Mouse (Mus musculus): Measurements from ENCODE around the gene Ephb6.

Ephb6 gene

DNA sequence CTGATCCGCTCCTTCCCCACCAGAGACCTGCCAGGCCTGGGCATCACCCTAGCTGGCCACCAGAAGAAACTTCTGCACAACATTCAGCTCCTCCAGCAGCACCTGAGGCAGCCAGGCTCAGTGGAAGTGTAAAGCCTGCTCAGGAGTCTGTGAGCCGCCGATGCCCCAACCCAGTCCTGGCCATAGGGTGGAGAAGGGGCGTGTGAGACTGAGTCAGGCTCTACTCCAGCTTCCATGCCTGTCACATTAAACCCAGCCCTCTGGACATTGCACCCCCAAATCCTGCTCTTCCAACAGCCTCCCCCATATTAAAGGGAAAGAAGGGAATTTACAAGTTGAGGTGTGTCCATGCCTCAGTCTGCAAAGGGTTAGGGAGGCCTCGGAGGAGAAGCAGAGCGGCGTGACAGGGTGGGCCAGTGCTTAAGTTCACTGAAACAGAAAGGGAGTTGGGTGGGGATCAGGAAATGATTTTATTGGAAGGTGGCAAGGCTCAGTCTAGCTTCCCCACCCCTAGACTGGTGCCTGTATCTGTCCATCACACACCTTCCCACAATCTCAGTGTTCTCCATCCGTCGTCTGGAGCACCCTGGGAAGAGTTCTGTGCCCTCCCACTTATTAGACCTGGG, 15.0 kb downstream of the Ephb6 start:
- in situ Hi-C loops (cut with MboI, MseI), result loop anchor here (25.0 kb wide), 1 partner anchor 967 kb away; the partner anchor contains the start of gene Tcaf3 (in 2 of the 2)

DNA sequence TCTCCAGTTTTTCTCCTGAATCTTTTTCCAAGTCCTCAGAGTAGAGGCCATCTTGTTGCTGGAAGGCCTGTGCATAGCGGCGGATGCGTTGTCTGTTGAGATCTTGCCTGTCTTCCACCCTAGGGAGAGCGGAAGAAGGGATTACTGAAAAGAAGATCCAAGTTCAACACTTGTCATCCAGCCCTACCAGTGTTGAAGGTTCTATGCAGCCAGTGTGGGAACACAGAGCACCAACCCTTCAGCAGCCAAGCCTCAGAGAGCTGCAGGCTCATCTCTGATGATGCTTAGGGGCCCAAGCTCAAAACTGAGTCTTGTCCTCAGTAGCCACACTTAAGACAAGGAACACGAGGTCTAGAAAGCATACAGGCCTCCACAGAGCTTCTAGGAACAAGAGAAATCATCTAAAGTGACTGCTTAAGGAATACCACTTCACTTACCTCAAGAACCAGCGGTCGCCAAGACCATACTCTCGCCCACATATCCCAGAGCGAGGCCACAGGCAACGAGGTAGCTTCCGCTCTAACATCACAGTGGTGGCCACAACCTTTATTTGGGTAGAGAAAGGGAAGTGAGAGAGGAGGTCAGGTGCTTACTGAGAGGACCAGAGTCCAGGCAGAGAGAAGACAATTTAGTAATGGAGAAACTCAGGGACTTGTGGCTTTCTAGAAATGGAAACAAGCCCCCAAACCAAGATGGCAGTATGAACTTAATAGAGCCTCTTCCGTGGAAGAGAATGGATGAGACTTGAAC, 16.1 kb downstream of the Ephb6 start:
- in situ Hi-C loops (cut with MboI, MseI), result loop anchor here (25.0 kb wide), 1 partner anchor 966 kb away; the partner anchor contains the start of gene Tcaf3 (in 2 of the 2)

DNA sequence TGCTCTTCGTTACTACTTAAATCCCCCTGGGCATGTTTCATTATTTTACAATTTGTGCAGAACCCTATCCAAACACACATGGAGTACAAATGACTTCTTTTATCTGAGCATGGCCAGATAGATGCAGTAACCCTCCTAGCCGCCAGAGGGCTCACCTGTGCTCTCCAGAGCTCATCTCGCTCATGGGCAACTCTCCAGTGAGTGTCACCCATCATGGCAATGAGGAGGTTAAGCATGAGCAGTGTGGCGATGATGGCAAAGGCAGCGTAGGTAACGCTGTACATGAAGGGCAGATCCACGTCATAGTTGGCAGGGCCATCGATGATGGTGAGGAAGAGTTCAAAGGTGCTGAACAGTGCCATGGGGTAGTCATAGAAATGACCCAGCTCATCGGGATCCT, 17.4 kb downstream of the Ephb6 start:
- in situ Hi-C loops (cut with MboI, MseI), result loop anchor here (25.0 kb wide), 1 partner anchor 965 kb away; the partner anchor contains the start of gene Tcaf3 (in 2 of the 2)

DNA sequence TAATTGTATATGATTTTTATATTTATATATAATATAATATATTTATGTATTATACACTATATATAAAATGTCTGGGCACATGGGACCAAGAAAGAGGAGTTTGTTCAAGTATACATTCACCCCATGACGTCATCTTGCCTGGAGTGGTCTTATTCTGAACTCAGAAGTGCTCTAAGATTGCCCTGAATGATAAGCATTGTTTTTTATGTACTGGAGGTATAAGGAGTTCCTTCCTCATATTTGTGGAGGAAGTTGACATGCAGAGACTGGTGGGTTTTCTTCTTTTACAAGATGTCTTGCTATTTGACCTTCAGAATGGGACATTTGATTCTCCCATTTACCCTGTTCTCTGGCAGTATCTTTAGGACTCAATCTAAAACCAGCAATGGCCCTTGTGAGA, 22.9 kb downstream of the Ephb6 start:
- in situ Hi-C loops (cut with MboI, MseI), result no loop called here

DNA sequence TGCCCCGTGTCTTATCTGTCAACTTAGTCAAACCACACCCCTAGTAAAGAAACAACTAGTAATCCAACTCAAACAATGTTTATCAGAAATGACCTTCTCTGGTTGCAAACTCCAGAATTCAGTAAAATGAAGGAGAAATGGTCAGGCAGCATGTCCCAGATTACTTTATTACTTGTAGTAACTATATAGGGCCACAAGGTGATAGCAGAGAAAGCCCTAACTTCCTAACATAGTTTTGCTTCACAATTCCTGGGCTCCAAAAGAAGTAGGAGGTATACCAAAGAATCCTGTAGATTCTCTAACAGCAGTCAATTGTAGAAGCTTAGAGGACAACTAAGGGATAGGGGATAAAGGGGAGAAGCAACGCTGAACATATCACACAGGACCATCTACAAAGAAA, 25.5 kb downstream of the Ephb6 start:
- in situ Hi-C loops (cut with MboI, MseI), result loop anchor here in 1 of 2 experiments (10.0 kb wide), 1 partner anchor 946 kb away; no protein-coding TSS in a partner anchor

DNA sequence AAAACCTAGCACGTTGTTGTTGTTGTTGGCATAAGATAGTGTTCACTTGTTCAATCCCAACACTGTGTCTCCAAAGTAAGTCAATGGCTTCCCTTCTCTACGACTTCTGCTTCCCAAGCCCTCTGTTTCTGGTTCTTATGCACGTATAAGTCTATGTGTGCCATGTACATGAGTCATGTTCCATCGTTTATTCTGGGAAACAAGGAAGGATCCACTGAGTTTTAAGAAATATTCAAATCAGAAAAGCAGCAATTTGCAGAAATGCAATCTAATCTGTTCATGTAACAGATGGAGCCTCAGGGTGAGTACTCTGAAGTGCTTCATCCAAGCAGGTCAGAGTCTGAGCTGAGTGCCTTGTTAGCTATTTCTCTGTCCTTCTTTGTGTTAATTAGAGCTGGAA, 26.3 kb downstream of the Ephb6 start:
- in situ Hi-C loops (cut with MboI, MseI), result loop anchor here in 1 of 2 experiments (10.0 kb wide), 1 partner anchor 947 kb away; no protein-coding TSS in a partner anchor

DNA sequence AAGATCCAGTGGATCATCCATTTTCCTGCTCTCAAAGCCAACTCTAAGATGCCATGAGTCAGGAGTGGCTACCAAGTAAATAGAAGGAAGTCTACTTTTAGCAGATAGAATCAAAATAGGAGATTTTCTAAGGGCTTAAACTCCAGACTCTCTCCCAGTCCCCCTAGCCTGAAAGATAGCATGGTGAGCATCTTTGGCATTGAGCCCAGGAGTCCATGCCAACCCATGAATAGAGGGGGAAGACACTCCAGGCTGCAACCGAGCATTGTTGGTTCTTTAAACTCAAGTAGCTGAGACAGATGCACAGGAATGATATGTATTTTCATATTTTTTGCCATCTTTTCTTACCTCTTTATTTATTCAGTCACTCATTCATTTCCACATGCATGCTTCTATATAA, 29.9 kb downstream of the Ephb6 start:
- in situ Hi-C loops (cut with MboI, MseI), result loop anchor here in 1 of 2 experiments (10.0 kb wide), 1 partner anchor 950 kb away; no protein-coding TSS in a partner anchor

DNA sequence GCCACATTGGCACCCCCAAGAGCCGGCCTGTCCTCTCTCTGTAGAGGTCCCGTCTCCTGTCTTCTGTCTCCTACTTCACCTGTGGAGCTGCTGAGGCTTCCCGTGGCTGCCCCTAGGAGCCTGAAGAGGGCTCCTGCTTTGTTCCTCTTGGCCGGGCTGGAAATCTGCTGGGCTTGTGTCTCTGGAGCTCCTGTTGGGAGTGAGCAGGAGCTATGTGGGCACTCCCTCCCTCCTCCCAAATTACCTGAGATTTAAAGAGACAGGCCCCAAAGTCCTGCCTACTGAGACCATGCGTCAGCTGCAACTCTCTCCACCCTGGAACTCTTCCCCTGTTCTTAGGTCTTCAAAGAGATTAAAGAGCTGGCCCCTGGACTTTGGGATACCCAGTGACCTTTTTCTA, 30.9 kb downstream of the Ephb6 start, which contains the start of gene Trpv6:
Gene Trpv6 (minus strand): TSS at position 228 of the 400 bp plus-strand sequence.
- in situ Hi-C loops (cut with MboI, MseI), result loop anchor here in 1 of 2 experiments (10.0 kb wide), 1 partner anchor 951 kb away; no protein-coding TSS in a partner anchor

DNA sequence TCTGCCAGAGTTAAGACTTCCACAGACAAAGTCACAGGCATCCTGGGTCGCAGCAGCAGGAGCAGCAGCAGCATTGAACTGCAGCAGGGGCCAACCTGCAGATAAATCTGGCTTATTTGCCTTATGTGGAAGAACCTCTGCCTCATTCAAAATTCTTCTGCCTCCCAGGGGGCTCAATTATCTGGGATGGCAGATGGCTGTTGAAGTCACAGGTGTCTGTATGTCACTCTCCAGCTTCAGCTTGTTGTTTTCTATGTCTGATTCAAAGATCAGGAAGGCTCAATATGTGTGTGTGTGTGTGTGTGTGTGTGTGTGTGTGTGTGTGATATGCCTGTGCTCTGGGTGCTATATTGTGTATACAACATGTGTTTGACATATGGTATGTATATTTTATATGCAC, 32.1 kb downstream of the Ephb6 start:
- in situ Hi-C loops (cut with MboI, MseI), result loop anchor here in 1 of 2 experiments (10.0 kb wide), 1 partner anchor 953 kb away; no protein-coding TSS in a partner anchor

DNA sequence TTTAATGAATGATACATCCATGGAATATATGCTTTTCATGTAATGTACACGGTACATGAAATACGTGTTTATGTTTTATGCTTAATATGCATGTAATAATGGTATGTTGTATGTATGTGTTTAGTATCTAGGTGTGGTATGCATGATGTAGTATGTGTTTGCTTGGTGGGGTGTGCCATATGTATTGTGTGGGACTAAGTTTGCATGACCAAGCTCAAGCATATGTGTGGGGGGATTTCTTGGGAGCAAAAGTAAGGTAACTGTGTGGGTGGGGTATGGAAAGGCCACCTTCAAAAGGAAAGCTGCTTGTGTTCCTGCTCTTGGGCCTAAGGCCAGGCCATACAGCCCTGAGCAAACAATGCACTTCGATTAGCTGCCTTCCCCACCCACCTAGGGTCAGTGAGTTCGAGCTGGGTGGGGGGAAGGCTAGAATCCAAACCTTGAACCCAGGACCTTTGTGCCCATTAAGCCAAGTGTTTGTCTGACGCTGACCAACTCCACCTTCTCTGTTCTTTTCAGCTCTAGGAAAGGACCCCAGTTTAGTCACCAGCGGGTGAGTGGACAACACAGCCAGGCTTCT, 32.7 kb downstream of the Ephb6 start:
- in situ Hi-C loops (cut with MboI, MseI), result loop anchor here in 1 of 2 experiments (10.0 kb wide), 1 partner anchor 953 kb away; no protein-coding TSS in a partner anchor

DNA sequence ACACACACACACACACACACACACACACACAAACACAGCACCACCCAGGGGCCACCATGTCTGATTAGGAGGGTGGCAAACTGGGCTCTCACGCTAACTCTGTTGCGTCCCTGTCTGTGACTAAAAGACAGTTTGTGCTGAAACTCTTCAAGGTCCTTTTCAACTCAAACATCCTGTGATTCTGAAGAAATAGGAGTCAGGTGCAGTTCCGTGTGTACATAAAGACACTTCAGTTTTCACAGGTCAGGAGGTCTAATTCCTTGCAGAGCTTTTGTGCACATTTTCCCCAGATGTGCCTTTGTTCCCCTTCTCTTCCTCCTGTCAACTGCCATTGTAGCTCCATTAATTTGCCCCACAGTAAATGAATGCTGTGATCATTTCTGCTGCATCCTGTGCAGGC, 35.2 kb downstream of the Ephb6 start:
- in situ Hi-C loops (cut with MboI, MseI), result no loop called here

DNA sequence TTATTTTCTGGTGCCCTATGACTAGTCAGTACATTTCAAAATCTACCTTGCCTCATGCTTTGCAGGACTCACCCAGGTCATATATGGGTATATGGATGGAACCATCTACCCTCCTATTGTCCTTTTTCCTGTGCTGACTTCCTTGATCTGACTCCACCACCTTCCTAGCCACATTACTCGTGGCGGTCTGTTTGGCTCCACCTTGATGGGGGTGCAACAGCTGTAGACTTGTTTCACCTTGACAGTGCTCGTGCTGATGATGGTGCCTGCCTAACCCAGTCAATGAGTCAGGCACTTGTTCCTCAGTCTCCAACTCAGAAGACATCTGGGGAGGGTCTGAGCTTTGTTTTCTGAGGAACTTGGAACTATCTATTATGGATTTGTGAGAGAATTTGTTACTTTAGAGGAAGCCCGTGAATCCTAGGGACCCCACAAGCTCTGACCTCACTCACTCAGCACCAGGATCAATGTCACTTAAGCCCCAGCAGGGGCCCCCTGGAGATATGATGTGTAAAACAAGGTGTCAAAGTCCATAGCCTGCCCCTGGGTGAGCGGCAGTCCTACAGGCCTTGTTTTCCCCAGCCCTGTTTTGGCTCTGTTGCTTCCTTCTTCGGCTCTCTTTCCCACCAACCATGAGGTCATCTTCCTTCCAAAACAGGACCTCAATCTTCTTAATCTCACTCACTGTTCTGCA, 36.0 kb downstream of the Ephb6 start:
- in situ Hi-C loops (cut with MboI, MseI), result no loop called here

DNA sequence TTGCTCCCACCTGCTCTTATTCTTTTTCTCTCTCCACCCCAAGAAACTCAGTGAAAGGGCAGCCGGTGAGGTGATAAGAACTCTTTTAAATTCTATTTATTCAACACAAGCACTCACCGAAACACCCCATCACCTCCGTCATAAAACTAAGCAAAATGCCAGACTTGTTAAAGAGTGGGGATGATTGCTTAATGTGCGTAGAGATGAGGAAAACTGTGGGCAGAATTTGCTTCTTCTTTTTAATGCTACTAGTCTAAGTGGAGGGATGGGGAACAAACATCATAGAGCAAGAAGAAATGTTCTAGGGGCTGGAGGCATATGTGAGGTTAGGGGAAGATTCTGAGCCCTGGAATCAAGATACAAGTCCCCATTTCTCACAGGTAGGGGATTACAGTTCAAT, 37.5 kb downstream of the Ephb6 start:
- in situ Hi-C loops (cut with MboI, MseI), result no loop called here

DNA sequence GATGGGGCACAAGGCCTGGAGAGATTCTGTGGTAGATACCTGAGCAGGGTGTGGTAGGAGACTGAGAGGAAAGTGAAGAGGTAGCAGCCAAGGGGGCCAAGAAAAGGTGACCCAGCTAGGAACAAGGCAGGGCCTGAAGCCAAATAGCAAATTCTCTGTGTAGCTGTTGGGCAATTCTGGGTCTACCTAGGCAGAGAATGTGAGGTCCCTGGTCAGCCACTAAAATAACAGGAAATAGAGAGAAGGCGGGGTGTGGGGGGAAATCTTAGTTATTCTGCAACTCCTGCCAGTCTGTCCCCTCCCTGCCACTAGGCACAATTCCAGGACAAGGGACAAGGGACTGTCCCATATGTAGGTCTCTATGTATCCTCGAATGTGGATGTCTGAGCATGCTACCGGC, 37.9 kb downstream of the Ephb6 start:
- in situ Hi-C loops (cut with MboI, MseI), result no loop called here

DNA sequence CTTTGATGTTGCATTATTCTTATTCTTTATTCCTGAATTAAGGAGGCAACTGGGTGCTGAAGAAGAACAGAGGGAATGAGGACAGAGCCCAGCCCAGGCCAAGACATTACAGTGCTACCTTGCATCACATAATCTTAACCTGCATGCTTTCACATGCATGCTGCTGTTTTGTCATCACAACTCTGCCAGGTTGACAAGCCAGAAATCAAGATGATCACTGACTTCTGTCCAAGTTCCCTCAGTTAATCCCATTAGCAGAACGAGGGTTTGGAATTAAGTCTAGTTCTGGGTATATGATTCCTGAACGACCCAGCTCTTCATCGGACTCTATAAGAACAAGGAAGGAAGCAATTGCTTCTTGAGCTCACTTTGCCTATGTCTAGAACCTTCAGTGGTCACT, 40.9 kb downstream of the Ephb6 start:
- in situ Hi-C loops (cut with MboI, MseI), result loop anchor here in 1 of 2 experiments (5.0 kb wide), 1 partner anchor 106 kb away; no protein-coding TSS in a partner anchor

DNA sequence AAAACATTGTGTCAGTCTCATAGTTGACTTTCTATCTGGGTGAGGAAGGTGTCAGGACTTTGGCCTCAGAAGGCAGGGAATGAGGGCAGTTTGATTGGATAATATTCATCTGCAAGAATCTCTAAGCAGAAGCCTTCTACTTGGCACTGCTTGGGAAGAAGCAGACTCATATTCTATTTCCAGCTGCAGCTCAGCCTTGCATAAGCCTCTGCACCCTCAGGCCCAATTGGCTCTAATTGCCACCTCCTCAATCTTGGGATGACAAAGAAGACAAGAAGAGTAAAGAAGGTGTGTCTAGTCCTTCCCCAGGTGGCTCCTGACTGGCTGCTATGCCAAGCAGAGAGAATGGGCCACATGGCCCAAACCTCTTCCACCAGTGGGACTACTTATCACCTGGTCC, 41.4 kb downstream of the Ephb6 start:
- in situ Hi-C loops (cut with MboI, MseI), result loop anchor here in 1 of 2 experiments (5.0 kb wide), 1 partner anchor 106 kb away; no protein-coding TSS in a partner anchor

DNA sequence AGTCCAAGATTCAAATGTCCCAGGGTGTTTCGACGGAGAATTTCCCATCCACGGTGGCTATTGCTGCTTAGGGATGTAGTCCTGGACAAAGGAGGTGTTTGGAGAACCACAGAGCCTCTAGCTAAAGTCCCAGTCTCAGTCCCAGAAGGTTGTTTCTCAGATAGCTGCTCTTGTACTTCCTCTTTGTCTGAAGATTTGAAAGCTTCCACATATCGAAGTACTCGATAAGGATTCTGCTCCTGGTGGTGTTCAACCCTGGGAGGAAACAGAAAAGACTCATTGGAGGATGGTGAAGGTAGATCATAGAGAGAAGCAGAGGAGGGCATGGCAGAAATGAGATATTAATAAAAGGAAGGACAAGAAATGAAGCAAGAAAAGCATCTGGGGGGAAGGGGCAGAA, 47.9 kb downstream of the Ephb6 start:
- in situ Hi-C loops (cut with MboI, MseI), result no loop called here

DNA sequence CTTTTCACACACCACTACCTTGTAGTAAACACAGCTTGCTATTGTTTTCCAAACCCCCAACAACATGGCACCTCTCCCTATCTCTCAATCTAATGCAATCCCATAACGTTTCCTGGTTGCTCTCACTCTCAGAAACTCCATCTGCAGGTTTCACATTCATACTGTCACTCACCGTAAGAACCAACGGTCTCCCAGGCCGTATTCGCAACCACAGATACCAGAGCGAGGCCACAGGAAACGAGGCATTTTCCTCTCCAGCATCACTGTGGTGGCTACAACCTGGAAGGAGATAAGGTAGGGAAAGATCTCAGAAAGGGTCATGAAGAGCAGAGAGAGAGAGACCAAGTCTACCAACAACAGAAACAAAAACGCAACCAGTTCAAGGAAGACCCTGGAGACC, 49.4 kb downstream of the Ephb6 start:
- in situ Hi-C loops (cut with MboI, MseI), result no loop called here

DNA sequence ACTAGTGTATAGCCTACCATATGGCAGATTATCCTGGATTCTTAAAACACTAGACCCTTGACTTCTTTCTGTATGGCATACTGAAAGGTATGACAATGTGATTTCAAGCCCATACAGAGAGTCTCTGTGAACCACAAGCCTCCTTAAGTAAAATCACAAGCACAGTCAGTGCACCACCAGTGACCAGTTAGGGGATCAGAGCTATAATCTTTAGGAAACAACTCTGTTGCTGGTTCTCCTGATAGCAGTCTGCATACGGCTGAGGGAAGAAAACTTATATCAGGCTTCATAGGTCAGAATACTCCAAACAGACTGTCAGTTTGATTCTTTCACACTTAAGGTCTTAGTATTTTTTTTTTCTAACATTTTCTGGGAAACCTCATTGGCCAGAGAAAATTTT, 53.2 kb downstream of the Ephb6 start:
- in situ Hi-C loops (cut with MboI, MseI), result no loop called here

DNA sequence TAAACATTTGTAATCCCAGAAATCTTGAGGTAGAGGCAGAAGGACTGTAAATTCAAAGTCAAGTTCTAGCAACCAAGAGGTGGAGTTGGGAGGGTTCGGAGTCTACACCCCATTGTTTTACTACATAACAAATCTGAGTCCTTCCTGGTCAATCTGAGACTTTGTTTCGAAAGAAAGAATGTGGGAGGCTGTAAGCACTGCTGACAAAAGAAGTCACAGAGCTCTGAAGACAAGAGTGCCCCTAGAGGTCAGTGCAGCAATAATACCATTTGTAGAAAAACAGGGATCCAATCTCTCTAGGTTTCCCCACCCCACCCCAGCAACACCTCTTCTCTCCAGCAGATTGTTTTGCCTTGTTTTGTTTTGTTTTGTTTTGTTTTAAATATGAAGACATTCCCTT, 57.0 kb downstream of the Ephb6 start:
- in situ Hi-C loops (cut with MboI, MseI), result no loop called here
